ENCODE assay signal across 8 mouse cellular contexts in genomic region chr17:56007444-56008355, GRCm38 (mm10). TPM values are rescaled to one million over a fixed set of nuclear protein-coding genes. Genes with fewer than 3 reads are reported as not detected.
DNase-seq lines count a peak whose midpoint lies in the region; ATAC-seq and TF ChIP-seq lines count a peak whose summit lies in the region.

No protein-coding gene starts in this region.

- H3K4me3 ChIP-seq in kidney, embryonic 16.5 days (ENCODE audit: low read length): peak overlapping the region; percentile 90
- 0 out of 2 replicates have a peak overlapping the region, but pooled peaks have one; percentile 6 for H3K4me3 ChIP-seq in brown adipose tissue, adult 24 weeks (ENCODE audit: insufficient read depth, low read depth, low read length)
- H3K4me3 ChIP-seq in hindbrain, postnatal 0 days (ENCODE audit: low read length): peak overlapping the region; percentile 81

- peaks cover 26% of the 10 kb centered on the region for H3K4me1 ChIP-seq in kidney, embryonic 16.5 days (ENCODE audit: insufficient read depth, low read length)
- H3K4me1 ChIP-seq in brown adipose tissue, adult 24 weeks (ENCODE audit: control insufficient read depth, insufficient read depth, insufficient read length, low read length): 0 out of 2 replicates have a peak, but pooled peaks cover 3% of the 10 kb centered on the region
- H3K4me1 ChIP-seq in hindbrain, postnatal 0 days (ENCODE audit: insufficient read depth, low read length): peaks cover 14% of the 10 kb centered on the region

- peak; percentile 26 for TF ChIP-seq CTCF in hindbrain, postnatal 0 days (IDR thresholded peaks at IDR 0.05; ENCODE audit: low read depth)

- H3K4me2 ChIP-seq in kidney, embryonic 16.5 days (replicated peaks; ENCODE audit: low read depth, low read length): peak overlapping the region; percentile 74
- peak overlapping the region; percentile 99 for H3K4me2 ChIP-seq in hindbrain, postnatal 0 days (ENCODE audit: low read depth, low read length)

- 29% methylated on average over 13 of the region's 14 CpGs for WGBS in kidney, embryonic 16.5 days
- WGBS in hindbrain, postnatal 0 days: 33% methylated on average over 13 of the region's 14 CpGs

- H3K27me3 ChIP-seq in kidney, embryonic 16.5 days (ENCODE audit: insufficient read depth, low read length): no peaks in the 10 kb centered on the region
- no peaks in the 10 kb centered on the region for H3K27me3 ChIP-seq in hindbrain, postnatal 0 days (ENCODE audit: insufficient read depth, low read length)

- peak overlapping the region; percentile 67 for H3K9ac ChIP-seq in kidney, embryonic 16.5 days (replicated peaks; ENCODE audit: low read length)
- no peak overlapping the region for H3K9ac ChIP-seq in hindbrain, postnatal 0 days (replicated peaks; ENCODE audit: low read length)

- peaks cover 16% of the 10 kb centered on the region for H3K36me3 ChIP-seq in kidney, embryonic 16.5 days (ENCODE audit: insufficient read depth, low read length)
- H3K36me3 ChIP-seq in hindbrain, postnatal 0 days (ENCODE audit: insufficient read depth, low read length): peaks cover 10% of the 10 kb centered on the region; the same call in 1 of the 2 replicates

- DNase-seq in kidney, adult 11 months: no peak
- DNase-seq in hindbrain, postnatal 0 days (ENCODE audit: low spot score): no peak
- peak; percentile 45 for DNase-seq in neural tube, embryonic 10.5 days (ENCODE audit: extremely low spot score, low spot score)
- DNase-seq in frontal cortex, adult 2 months (ENCODE audit: extremely low spot score in 1 of 2, low spot score in 1 of 2): no peak
- DNase-seq in lung, postnatal 36 days: no peak

- H3K9me3 ChIP-seq in kidney, embryonic 16.5 days (ENCODE audit: low read length): no peaks in the 10 kb centered on the region
- no peaks in the 10 kb centered on the region for H3K9me3 ChIP-seq in hindbrain, postnatal 0 days (ENCODE audit: low read length)

- H3K27ac ChIP-seq in kidney, embryonic 16.5 days (ENCODE audit: low read length): peak overlapping the region; percentile 89
- peak overlapping the region; percentile 7 for H3K27ac ChIP-seq in brown adipose tissue, adult 24 weeks (replicated peaks; ENCODE audit: low read depth, low read length)
- peak overlapping the region; percentile 92 for H3K27ac ChIP-seq in hindbrain, postnatal 0 days

- ATAC-seq in kidney, embryonic 16.5 days (ENCODE audit: low FRiP score, low TSS enrichment): peak; percentile 7; the same call in 1 of the 2 replicates
- peak; percentile 50 for ATAC-seq in hindbrain, postnatal 0 days
- no peak for ATAC-seq in granulocyte monocyte progenitor cell, adult 5-6 weeks (replicated peaks; ENCODE audit: poor library complexity, severe bottlenecking)

RNA-seq across cellular contexts. Expression of gene Mpnd, which starts 2.2 kb away (rescaled TPM):
- 109 and 112 TPM in 2 replicates for polyA plus RNA-seq in kidney, embryonic 16.5 days (2015; fragmentation: Nextera tagmentation; extraction: Ambion mirVana)
- 43.2 and 52.6 TPM in 2 replicates for polyA plus RNA-seq in brown adipose tissue, adult 24 weeks (2012; ENCODE audit: insufficient read depth, insufficient read length, missing spikeins)
- 185 and 186 TPM in 2 replicates for total RNA-seq in hindbrain, postnatal 0 days (2014; rRNA removed)
- polyA plus RNA-seq in hindbrain, postnatal 0 days (2015; fragmentation: Nextera tagmentation; extraction: Ambion mirVana): 106 and 107 TPM in 2 replicates
- 22.0 and 30.8 TPM in 2 replicates for total RNA-seq in granulocyte monocyte progenitor cell, adult 5-6 weeks (2014; fragmentation: Nextera tagmentation)
- 45.8 and 62.2 TPM in 2 replicates for total RNA-seq in granulocyte monocyte progenitor cell, adult 5-6 weeks (2017)
- 126 and 132 TPM in 2 replicates for polyA plus RNA-seq in frontal cortex, adult 2 months (2012; rRNA removed)

RNA-seq across cellular contexts. Expression of gene Stap2, which starts 2.3 kb away (rescaled TPM):
- polyA plus RNA-seq in kidney, embryonic 16.5 days (2015; fragmentation: Nextera tagmentation; extraction: Ambion mirVana): 21.0 and 21.4 TPM in 2 replicates
- 7.5 and 10.4 TPM in 2 replicates for polyA plus RNA-seq in brown adipose tissue, adult 24 weeks (2012; ENCODE audit: insufficient read depth, insufficient read length, missing spikeins)
- total RNA-seq in hindbrain, postnatal 0 days (2014; rRNA removed): 5.4 and 5.9 TPM in 2 replicates
- polyA plus RNA-seq in hindbrain, postnatal 0 days (2015; fragmentation: Nextera tagmentation; extraction: Ambion mirVana): 4.3 and 4.6 TPM in 2 replicates
- not detected in 2 replicates for total RNA-seq in granulocyte monocyte progenitor cell, adult 5-6 weeks (2014; fragmentation: Nextera tagmentation)
- 0.36 TPM in 1 of 2 replicates, not detected in the other for total RNA-seq in granulocyte monocyte progenitor cell, adult 5-6 weeks (2017)
- polyA plus RNA-seq in frontal cortex, adult 2 months (2012; rRNA removed): 4.7 and 5.3 TPM in 2 replicates

RNA-seq across cellular contexts. Expression of gene Fsd1, which starts 21.4 kb away (rescaled TPM):
- polyA plus RNA-seq in kidney, embryonic 16.5 days (2015; fragmentation: Nextera tagmentation; extraction: Ambion mirVana): 21.6 TPM in 2 replicates
- 0.59 TPM in 1 of 2 replicates, not detected in the other for polyA plus RNA-seq in brown adipose tissue, adult 24 weeks (2012; ENCODE audit: insufficient read depth, insufficient read length, missing spikeins)
- 136 and 140 TPM in 2 replicates for total RNA-seq in hindbrain, postnatal 0 days (2014; rRNA removed)
- 178 and 193 TPM in 2 replicates for polyA plus RNA-seq in hindbrain, postnatal 0 days (2015; fragmentation: Nextera tagmentation; extraction: Ambion mirVana)
- total RNA-seq in granulocyte monocyte progenitor cell, adult 5-6 weeks (2014; fragmentation: Nextera tagmentation): not detected in 2 replicates
- not detected in 2 replicates for total RNA-seq in granulocyte monocyte progenitor cell, adult 5-6 weeks (2017)
- polyA plus RNA-seq in frontal cortex, adult 2 months (2012; rRNA removed): 57.8 and 68.7 TPM in 2 replicates

RNA-seq across cellular contexts. Expression of gene Sh3gl1, which starts 28.7 kb away (rescaled TPM):
- polyA plus RNA-seq in kidney, embryonic 16.5 days (2015; fragmentation: Nextera tagmentation; extraction: Ambion mirVana): 189 and 190 TPM in 2 replicates
- polyA plus RNA-seq in brown adipose tissue, adult 24 weeks (2012; ENCODE audit: insufficient read depth, insufficient read length, missing spikeins): 14.0 and 16.1 TPM in 2 replicates
- 76.0 and 79.5 TPM in 2 replicates for total RNA-seq in hindbrain, postnatal 0 days (2014; rRNA removed)
- polyA plus RNA-seq in hindbrain, postnatal 0 days (2015; fragmentation: Nextera tagmentation; extraction: Ambion mirVana): 84.5 and 87.6 TPM in 2 replicates
- 23.8 and 29.4 TPM in 2 replicates for total RNA-seq in granulocyte monocyte progenitor cell, adult 5-6 weeks (2014; fragmentation: Nextera tagmentation)
- total RNA-seq in granulocyte monocyte progenitor cell, adult 5-6 weeks (2017): 23.0 and 25.3 TPM in 2 replicates
- polyA plus RNA-seq in frontal cortex, adult 2 months (2012; rRNA removed): 46.0 and 50.7 TPM in 2 replicates

RNA-seq across cellular contexts. Expression of gene Chaf1a, which starts 32.5 kb away (rescaled TPM):
- 26.0 and 28.4 TPM in 2 replicates for polyA plus RNA-seq in kidney, embryonic 16.5 days (2015; fragmentation: Nextera tagmentation; extraction: Ambion mirVana)
- polyA plus RNA-seq in brown adipose tissue, adult 24 weeks (2012; ENCODE audit: insufficient read depth, insufficient read length, missing spikeins): 0.99 and 2.7 TPM in 2 replicates
- total RNA-seq in hindbrain, postnatal 0 days (2014; rRNA removed): 5.8 and 6.1 TPM in 2 replicates
- 4.5 and 5.3 TPM in 2 replicates for polyA plus RNA-seq in hindbrain, postnatal 0 days (2015; fragmentation: Nextera tagmentation; extraction: Ambion mirVana)
- total RNA-seq in granulocyte monocyte progenitor cell, adult 5-6 weeks (2014; fragmentation: Nextera tagmentation): 36.0 and 39.4 TPM in 2 replicates
- total RNA-seq in granulocyte monocyte progenitor cell, adult 5-6 weeks (2017): 32.1 and 36.0 TPM in 2 replicates
- polyA plus RNA-seq in frontal cortex, adult 2 months (2012; rRNA removed): 2.7 and 2.8 TPM in 2 replicates

Comparison
In these comparisons a context has a peak if more than half of its experiments do, and no peak if none do; other contexts are left out.
1. H3K27ac ChIP-seq: peak in every context shown above with its lines; median percentile 92 in hindbrain, postnatal 0 days; 89 in kidney, embryonic 16.5 days; 7 in brown adipose tissue, adult 24 weeks.
2. H3K4me3 ChIP-seq: peak in every context shown above with its lines; median percentile 90 in kidney, embryonic 16.5 days; 81 in hindbrain, postnatal 0 days; 6 in brown adipose tissue, adult 24 weeks.
3. RNA of gene Fsd1, which starts 21.4 kb away (polyA plus RNA-seq): 178 to 193 TPM in hindbrain, postnatal 0 days, 57.8 to 68.7 TPM in frontal cortex, adult 2 months and 21.6 TPM in kidney, embryonic 16.5 days; 0.59 TPM in brown adipose tissue, adult 24 weeks; every median in the first group is over 10 times any median in the second.